Mouse (Mus musculus) embryonic stem cell, embryonic (primary cell): ENCODE measurements at regions not wholly inside any gene's neighbourhood (a gene's known extent, or its start where the extent isn't known, plus 50 kb on each side); places are given as distances from the start of the nearest gene placed in this dataset.

Experiments used
- CTCF ChIA-PET, 4 experiments: fragments of 300-600 bp in 2 of 4; fragments of 350-600 bp in 2 of 4; sonication (Branson Sonifier 250); formaldehyde crosslinking; loops; one replicate each; lab custom pipeline; 2022; ENCODE audit warnings: inconsistent platforms in 2 of 4; lab: Charles Lee
- POLR2A ChIA-PET, 4 experiments: fragments of 300-600 bp in 2 of 4; fragments of 350-600 bp in 2 of 4; sonication (Branson Sonifier 250); formaldehyde crosslinking; loops; one replicate each; lab custom pipeline; 2022; ENCODE audit warnings: antibody characterized with exemption in 4 of 4, inconsistent platforms in 1 of 4; lab: Charles Lee

- ChIA-PET POLR2A (interaction anchor here in 1 of 4 experiments (0.5 kb wide), 1 partner anchor 50 kb away, joined by 3 read pairs; no protein-coding TSS in a partner anchor), CTCF (no interaction called here)
Observed at GRCm38 (mm10) chr7:113687566-113687965, 78.2 kb upstream of the Spon1 start.

DNA sequence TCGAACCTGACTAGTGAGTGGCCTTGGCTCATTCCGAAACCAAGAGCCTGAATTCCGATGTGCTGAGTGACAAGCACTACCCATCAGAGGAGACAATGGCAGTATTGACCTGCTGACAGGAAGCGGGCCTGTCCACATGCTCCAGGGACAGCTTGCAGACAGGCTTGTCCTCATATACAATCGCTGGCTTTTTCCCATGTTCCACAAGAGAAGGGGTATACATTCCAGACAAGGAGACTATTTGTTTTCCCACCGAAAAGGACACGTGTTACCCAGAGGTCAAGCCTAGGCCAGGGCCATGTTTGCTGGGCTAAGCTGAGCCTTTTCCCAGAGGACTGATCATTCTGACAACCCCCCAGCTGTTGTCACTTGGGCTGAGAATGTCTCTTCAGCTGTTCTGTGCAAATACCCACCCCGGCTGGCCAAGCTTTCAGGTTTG lies 77.5 kb upstream of the Spon1 start:
- CTCF ChIA-PET = no interaction called here
- POLR2A ChIA-PET = no interaction called here

DNA sequence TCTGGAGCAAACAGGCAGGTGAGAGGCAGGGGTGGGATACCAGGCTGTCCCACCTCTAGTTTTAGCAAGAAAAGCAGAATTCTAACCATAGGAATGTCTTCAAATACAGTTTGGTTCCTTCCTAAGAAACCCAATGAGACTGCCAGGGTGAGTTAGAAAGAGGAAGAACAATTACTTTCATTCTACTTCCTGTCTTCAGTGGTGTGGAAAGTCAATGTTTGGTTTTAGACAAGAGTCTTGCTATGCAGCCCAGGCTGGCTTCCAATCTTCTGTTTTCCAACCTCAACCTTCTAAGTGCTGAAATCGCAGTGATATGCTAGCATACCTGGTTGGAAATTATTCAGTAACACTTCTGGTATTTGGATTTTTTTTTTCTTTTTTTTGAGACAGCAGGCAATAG lies 77.1 kb upstream of the Spon1 start:
- ChIA-PET POLR2A (no interaction called here), CTCF (no interaction called here)

GRCm38 (mm10) chr7:113689131-113689530 lies 76.7 kb upstream of the Spon1 start:
- POLR2A ChIA-PET = no interaction called here
- CTCF ChIA-PET = no interaction called here

GRCm38 (mm10) chr7:113691756-113692155 lies 74.0 kb upstream of the Spon1 start:
- ChIA-PET CTCF (interaction anchor here in 1 of 4 experiments (1.1 kb wide), 1 partner anchor 39 kb away, joined by 3 read pairs; no protein-coding TSS in a partner anchor), POLR2A (no interaction called here)

- CTCF ChIA-PET = interaction anchor here in 1 of 4 experiments (0.8 kb wide), 1 partner anchor 56 kb away, joined by 4 read pairs; no protein-coding TSS in a partner anchor
- POLR2A ChIA-PET = no interaction called here
Observed at GRCm38 (mm10) chr7:113693526-113693925, 72.3 kb upstream of the Spon1 start.

DNA sequence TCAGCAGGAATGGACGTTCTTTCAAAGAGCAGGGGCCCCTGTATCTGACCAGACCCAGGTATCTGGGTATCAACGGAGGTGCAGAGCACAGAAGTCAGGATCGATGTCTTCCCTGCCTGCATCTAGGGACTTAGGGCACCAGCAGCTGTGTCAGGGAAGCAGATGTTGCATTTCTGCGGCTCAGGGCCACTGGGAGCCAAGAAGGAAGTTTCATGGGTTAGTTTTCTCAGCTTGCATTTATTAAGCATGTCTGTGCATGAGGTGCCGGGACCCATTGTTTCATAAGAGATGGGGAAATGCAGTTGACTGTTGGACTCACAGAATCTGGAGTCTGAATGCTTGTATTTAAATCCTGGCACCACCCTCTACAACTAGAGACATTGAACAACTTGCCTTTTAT lies 71.3 kb upstream of the Spon1 start:
- POLR2A ChIA-PET = no interaction called here
- CTCF ChIA-PET = no interaction called here

DNA sequence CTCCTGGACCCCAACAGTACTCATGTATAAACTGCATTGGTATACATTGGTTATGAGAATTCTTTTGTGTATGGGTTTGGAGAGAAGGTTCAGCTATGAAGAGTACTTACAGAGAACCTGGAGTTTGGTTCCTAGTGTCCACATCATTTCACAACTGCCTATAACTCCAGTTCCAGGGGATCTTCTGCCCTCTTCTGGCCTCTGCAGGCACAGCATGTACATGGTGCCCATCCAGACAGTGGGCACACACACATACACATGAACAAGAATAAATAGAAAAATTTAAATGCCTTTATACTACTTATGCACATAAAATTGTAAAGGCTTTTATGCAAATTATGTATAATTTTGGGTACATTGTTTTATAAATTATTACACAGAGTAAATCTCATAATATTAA lies 59.9 kb upstream of the Spon1 start:
- CTCF ChIA-PET = interaction anchor here in 3 of 4 experiments (0.6 to 1.3 kb wide), 5 partner anchors 68 to 447 kb away, joined by 3 to 5 read pairs (median 4); no protein-coding TSS in a partner anchor
- POLR2A ChIA-PET = interaction anchor here in 1 of 4 experiments (0.6 kb wide), 1 partner anchor 1053 kb away, joined by 3 read pairs; no protein-coding TSS in a partner anchor

- POLR2A ChIA-PET = interaction anchor here in 1 of 4 experiments (0.6 kb wide), 1 partner anchor 113 kb away, joined by 4 read pairs; no protein-coding TSS in a partner anchor
- CTCF ChIA-PET = interaction anchor here in 2 of 4 experiments (0.5 to 1.3 kb wide), 2 partner anchors 10 to 64 kb away, joined by 3 to 6 read pairs; no protein-coding TSS in a partner anchor
Observed at GRCm38 (mm10) chr7:113707596-113707995, 58.2 kb upstream of the Spon1 start.

- CTCF ChIA-PET = interaction anchor here in 2 of 4 experiments (0.6 to 0.7 kb wide), 2 partner anchors 55 to 1241 kb away, joined by 3 to 4 read pairs; partner anchors contain the start of gene Spon1 (in 1 of the 2)
- POLR2A ChIA-PET = interaction anchor here in 3 of 4 experiments (0.6 to 1.3 kb wide), 10 partner anchors 99 to 891 kb away, joined by 3 to 5 read pairs (median 3); partner anchors contain the start of gene Btbd10 (in 2 of the 3)
Observed at GRCm38 (mm10) chr7:113710541-113711270, 55.1 kb upstream of the Spon1 start.

GRCm38 (mm10) chr7:113711356-113711755 lies 54.4 kb upstream of the Spon1 start:
- ChIA-PET CTCF (interaction anchor here in 1 of 4 experiments (0.6 kb wide), 1 partner anchor 1242 kb away, joined by 4 read pairs; no protein-coding TSS in a partner anchor), POLR2A (interaction anchor here in 3 of 4 experiments (0.7 to 1.3 kb wide), 6 partner anchors 99 to 342 kb away, joined by 3 to 5 read pairs (median 4); partner anchors contain the start of gene Btbd10 (in 2 of the 3))
